Mouse (Mus musculus): Measurements from ENCODE around the gene Txndc5.

DNA sequence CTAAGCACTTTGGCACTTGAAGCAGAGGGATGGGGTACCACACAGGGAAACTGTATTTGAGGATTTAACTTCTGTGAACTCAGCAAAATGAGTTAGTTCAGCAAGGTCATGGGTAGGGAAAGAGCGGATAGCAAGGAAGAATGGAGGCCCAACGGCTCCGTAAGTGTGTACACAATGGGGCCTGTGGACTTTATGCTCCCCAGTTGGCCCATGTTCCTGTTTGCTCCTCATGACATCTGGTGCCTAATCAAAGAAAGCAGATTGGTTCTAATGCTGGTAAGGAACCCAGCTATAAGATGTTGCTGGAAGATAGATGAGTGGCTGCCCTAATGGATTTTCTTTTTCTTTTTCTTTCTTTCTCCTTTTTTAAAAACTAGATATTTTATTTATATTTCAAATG, 3.4 kb downstream of the Txndc5 start:
- no peak for TF ChIP-seq CTCF (IDR thresholded peaks at IDR 0.05; ENCODE audit: borderline replicate concordance, control insufficient read depth, extremely low read depth, insufficient read depth, low read length, poor library complexity)
- TF ChIP-seq POLR2A (IDR thresholded peaks at IDR 0.05; ENCODE audit: control insufficient read depth, extremely low read depth, insufficient read depth, low read length, poor library complexity): no peak

Measured in thymus, adult 2 months (tissue).